Mouse (Mus musculus) lung, embryonic 16.5 days (tissue): ENCODE measurements around the gene Gsk3b. TPM values are rescaled to one million over a fixed set of nuclear protein-coding genes. Genes with fewer than 3 reads are reported as not detected.
"Not testable (repeated sequence)": the region's sequence is repeated elsewhere in the genome, so short reads cannot be mapped to it uniquely, and the experiment has no call there.

Experiments
- ATAC-seq: fragments of 200-750 bp; cut with Nextera tagmentation; 2 replicates; pipeline ENCODE4 v1.8.0; 2017; ENCODE audit warnings: low read depth, mild to moderate bottlenecking, moderate library complexity
- H3K27ac ChIP-seq: fragments of 300-500 bp; sonication (generic); 2 replicates; pipeline ENCODE4 v1.5.1; 2014; ENCODE audit warnings: mild to moderate bottlenecking, control low read depth, low read length
- H3K27me3 ChIP-seq: fragments of 300-500 bp; sonication (generic); 2 replicates; pipeline ENCODE4 v1.6.1; 2014; ENCODE audit warnings: low read depth, low read length, mixed read lengths; ENCODE audit not compliant: control insufficient read depth, insufficient read depth
- H3K36me3 ChIP-seq: fragments of 300-500 bp; sonication (generic); 2 replicates; pipeline ENCODE4 v1.6.1; 2014; ENCODE audit warnings: low read length; ENCODE audit not compliant: control insufficient read depth, insufficient read depth
- H3K4me1 ChIP-seq: fragments of 300-500 bp; sonication (generic); replicated peaks from 2 replicates; pipeline ENCODE4 v1.6.1; 2014; ENCODE audit warnings: low read length, mixed read lengths; ENCODE audit not compliant: control insufficient read depth, insufficient read depth
- H3K4me2 ChIP-seq: fragments of 300-500 bp; sonication (generic); 2 replicates; pipeline ENCODE4 v1.6.1; 2014; ENCODE audit warnings: low read depth, low read length, control low read depth
- H3K4me3 ChIP-seq: fragments of 300-500 bp; sonication (generic); 2 replicates; pipeline ENCODE4 v1.5.1; 2014; ENCODE audit warnings: mild to moderate bottlenecking, low read length, control low read depth
- H3K9ac ChIP-seq: fragments of 300-500 bp; sonication (generic); 2 replicates; pipeline ENCODE4 v1.6.1; 2014; ENCODE audit warnings: low read length, control low read depth
- H3K9me3 ChIP-seq: fragments of 300-500 bp; sonication (generic); 2 replicates; pipeline ENCODE4 v1.6.1; 2016; ENCODE audit warnings: low read length; ENCODE audit not compliant: control insufficient read depth
- WGBS: fragments of 180-500 bp; shearing (Covaris S2); extraction: QIAGEN DNeasy Blood & Tissue Kit; methylation state at CpG from one replicate; pipeline ENCODE4 v1.1.7; 2014; 5-methylcytosine and 5-hydroxymethylcytosine counted together
- polyA plus RNA-seq: library from polyadenylated mRNA; unstranded; fragments of >200 nt; fragmentation: Nextera tagmentation; extraction: Ambion mirVana; gene quantifications from 2 replicates; pipeline ENCODE4 v1.2.1, GENCODE M21; 2015

The Gsk3b gene
- polyA plus RNA-seq, 1 experiment from 2014 or later: 47.3 TPM

GRCm38 (mm10) chr16:38117909-38118308, 29.1 kb downstream of the Gsk3b start:
- not testable (repeated sequence) for H3K4me1 ChIP-seq, H3K4me3 ChIP-seq, H3K36me3 ChIP-seq, H3K27me3 ChIP-seq, ATAC-seq, H3K27ac ChIP-seq, H3K4me2 ChIP-seq, H3K9ac ChIP-seq, H3K9me3 ChIP-seq
- 87% methylated on average over 9 of the region's 9 CpGs for WGBS

- Histone ChIP-seq H3K9me3 (no peaks in the 10 kb centered on the region), H3K27me3 (no peaks in the 10 kb centered on the region), H3K27ac (no peak overlapping the region; the same call in 1 of the 2 replicates), H3K4me2 (no peak overlapping the region), H3K36me3 (0 out of 2 replicates have a peak, but pooled peaks cover 3% of the 10 kb centered on the region), H3K4me3 (no peak overlapping the region), H3K9ac (no peak overlapping the region), H3K4me1 (no peaks in the 10 kb centered on the region; the same call in 1 of the 2 replicates)
- ATAC-seq: no peak
- WGBS: 89% methylated on average over 1 of the region's 1 CpGs
Measured at GRCm38 (mm10) chr16:38118723-38119122, 29.9 kb downstream of the Gsk3b start.

- Histone ChIP-seq H3K4me1 (no peaks in the 10 kb centered on the region; the same call in 1 of the 2 replicates), H3K4me2 (no peak overlapping the region), H3K36me3 (0 out of 2 replicates have a peak, but pooled peaks cover 2% of the 10 kb centered on the region), H3K9me3 (no peaks in the 10 kb centered on the region), H3K27ac (no peak overlapping the region), H3K27me3 (no peaks in the 10 kb centered on the region), H3K4me3 (no peak overlapping the region), H3K9ac (no peak overlapping the region)
- ATAC-seq: no peak
- WGBS: 81% methylated on average over 5 of the region's 5 CpGs
Measured at GRCm38 (mm10) chr16:38119286-38119685, 30.5 kb downstream of the Gsk3b start.

- Histone ChIP-seq H3K9me3 (no peaks in the 10 kb centered on the region), H3K36me3 (no peaks in the 10 kb centered on the region), H3K9ac (no peak overlapping the region), H3K4me3 (no peak overlapping the region), H3K27ac (no peak overlapping the region), H3K4me1 (peaks cover 27% of the 10 kb centered on the region), H3K4me2 (no peak overlapping the region), H3K27me3 (no peaks in the 10 kb centered on the region)
- 75% methylated on average over 5 of the region's 5 CpGs for WGBS
- ATAC-seq: no peak
Measured at GRCm38 (mm10) chr16:38129171-38129570, 40.4 kb downstream of the Gsk3b start.

- no peaks in the 10 kb centered on the region for H3K36me3 ChIP-seq
- no peaks in the 10 kb centered on the region for H3K9me3 ChIP-seq
- 65% methylated on average over 3 of the region's 3 CpGs for WGBS
- H3K9ac ChIP-seq: no peak overlapping the region
- no peak overlapping the region for H3K4me2 ChIP-seq
- no peak for ATAC-seq
- H3K27me3 ChIP-seq: no peaks in the 10 kb centered on the region
- H3K27ac ChIP-seq: no peak overlapping the region
- no peak overlapping the region for H3K4me3 ChIP-seq
- peaks cover 29% of the 10 kb centered on the region for H3K4me1 ChIP-seq
Measured at GRCm38 (mm10) chr16:38131041-38131440, 42.2 kb downstream of the Gsk3b start.

- Histone ChIP-seq H3K9ac (no peak overlapping the region), H3K27me3 (no peaks in the 10 kb centered on the region), H3K9me3 (no peaks in the 10 kb centered on the region), H3K4me1 (peaks cover 29% of the 10 kb centered on the region), H3K36me3 (no peaks in the 10 kb centered on the region), H3K4me2 (peak overlapping the region; percentile 25), H3K27ac (peak overlapping the region; percentile 57; the same call in 1 of the 2 replicates), H3K4me3 (no peak overlapping the region)
- ATAC-seq: peak; percentile 61; the same call in 1 of the 2 replicates
- WGBS: 28% methylated on average over 9 of the region's 9 CpGs
Measured at GRCm38 (mm10) chr16:38131756-38132155, 43.0 kb downstream of the Gsk3b start.

GRCm38 (mm10) chr16:38132210-38132609, 43.4 kb downstream of the Gsk3b start:
- Histone ChIP-seq H3K27me3 (no peaks in the 10 kb centered on the region), H3K4me2 (peak overlapping the region; percentile 25; the same call in 1 of the 2 replicates), H3K9ac (no peak overlapping the region), H3K4me3 (no peak overlapping the region), H3K9me3 (no peaks in the 10 kb centered on the region), H3K4me1 (peaks cover 29% of the 10 kb centered on the region), H3K36me3 (no peaks in the 10 kb centered on the region), H3K27ac (0 out of 2 replicates have a peak overlapping the region, but pooled peaks have one; percentile 33)
- no peak; the same call in 1 of the 2 replicates for ATAC-seq
- WGBS: 59% methylated on average over 7 of the region's 7 CpGs

GRCm38 (mm10) chr16:38137296-38137695, 48.5 kb downstream of the Gsk3b start:
- H3K9me3 ChIP-seq: no peaks in the 10 kb centered on the region
- no peak overlapping the region for H3K9ac ChIP-seq
- H3K4me2 ChIP-seq: no peak overlapping the region
- no peaks in the 10 kb centered on the region for H3K36me3 ChIP-seq
- 38% methylated on average over 5 of the region's 5 CpGs for WGBS
- no peaks in the 10 kb centered on the region for H3K27me3 ChIP-seq
- no peak overlapping the region for H3K27ac ChIP-seq
- no peak overlapping the region for H3K4me3 ChIP-seq
- peaks cover 12% of the 10 kb centered on the region for H3K4me1 ChIP-seq
- ATAC-seq: peak; percentile 66; the same call in 1 of the 2 replicates

GRCm38 (mm10) chr16:38144898-38145297, 56.1 kb downstream of the Gsk3b start:
- no peak overlapping the region for H3K4me2 ChIP-seq
- no peak overlapping the region for H3K4me3 ChIP-seq
- no peak overlapping the region for H3K9ac ChIP-seq
- H3K27ac ChIP-seq: no peak overlapping the region
- ATAC-seq: no peak
- H3K27me3 ChIP-seq: no peaks in the 10 kb centered on the region
- no peaks in the 10 kb centered on the region for H3K9me3 ChIP-seq
- H3K4me1 ChIP-seq: no peaks in the 10 kb centered on the region
- 75% methylated on average over 4 of the region's 4 CpGs for WGBS
- H3K36me3 ChIP-seq: peaks cover 4% of the 10 kb centered on the region

GRCm38 (mm10) chr16:38150555-38150954, 61.8 kb downstream of the Gsk3b start:
- H3K4me1 ChIP-seq: no peaks in the 10 kb centered on the region
- H3K27me3 ChIP-seq: no peaks in the 10 kb centered on the region
- no peaks in the 10 kb centered on the region for H3K9me3 ChIP-seq
- H3K4me3 ChIP-seq: no peak overlapping the region
- H3K4me2 ChIP-seq: no peak overlapping the region
- no peak overlapping the region for H3K9ac ChIP-seq
- H3K27ac ChIP-seq: no peak overlapping the region
- no peaks in the 10 kb centered on the region for H3K36me3 ChIP-seq
- ATAC-seq: no peak
